Mouse (Mus musculus): Measurements from ENCODE around the gene Rps6ka4. TPM values are rescaled to one million over a fixed set of nuclear protein-coding genes. Genes with fewer than 3 reads are reported as not detected.

Gene Rps6ka4
- total RNA-seq (2017): 5.8 and 6.8 TPM in 2 replicates

DNA sequence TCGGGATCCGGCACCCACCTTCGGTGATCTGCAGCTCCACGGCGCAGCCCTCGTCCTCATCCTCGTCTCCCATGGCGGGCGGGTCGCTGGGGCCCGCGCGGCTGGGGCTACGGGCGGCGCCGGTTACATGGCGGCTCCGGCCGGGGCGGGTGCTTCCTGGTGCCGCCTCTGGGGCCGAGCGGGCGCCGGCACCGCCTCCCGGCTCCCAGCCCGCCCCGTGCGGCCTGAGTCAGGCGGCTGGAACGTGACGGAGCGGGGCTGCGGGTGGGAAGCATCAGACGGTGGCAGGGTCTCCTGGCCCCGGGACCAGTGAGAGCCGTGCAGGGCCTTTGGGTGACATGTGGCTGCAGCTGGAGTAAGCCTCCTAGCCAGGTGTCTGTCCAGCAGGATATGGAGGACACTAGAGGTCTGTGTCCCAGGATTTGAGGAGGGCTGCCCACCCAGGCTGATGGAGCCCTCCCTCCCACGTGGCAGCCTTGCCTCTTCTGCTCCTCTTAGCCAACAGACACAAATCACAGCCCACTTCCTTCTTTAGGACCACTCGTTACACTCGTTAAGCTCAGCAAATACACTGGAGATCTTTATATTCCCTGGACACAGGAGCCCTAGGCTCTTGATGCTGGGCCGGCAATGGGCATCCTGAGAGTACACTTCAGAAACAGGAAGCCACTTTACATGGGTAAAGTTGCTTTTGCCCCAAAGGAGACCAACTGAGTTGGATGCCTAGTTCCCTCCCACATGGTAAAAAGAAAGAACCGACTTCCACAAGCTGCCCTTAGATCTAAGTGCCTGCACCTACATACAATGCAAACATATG is at the start of gene Rps6ka4:
Rps6ka4 (minus strand) TSS at position 162 of the 817 bp plus-strand sequence.
- peak; percentile 67 for ATAC-seq (replicated peaks; ENCODE audit: low read depth, poor library complexity, severe bottlenecking)

DNA sequence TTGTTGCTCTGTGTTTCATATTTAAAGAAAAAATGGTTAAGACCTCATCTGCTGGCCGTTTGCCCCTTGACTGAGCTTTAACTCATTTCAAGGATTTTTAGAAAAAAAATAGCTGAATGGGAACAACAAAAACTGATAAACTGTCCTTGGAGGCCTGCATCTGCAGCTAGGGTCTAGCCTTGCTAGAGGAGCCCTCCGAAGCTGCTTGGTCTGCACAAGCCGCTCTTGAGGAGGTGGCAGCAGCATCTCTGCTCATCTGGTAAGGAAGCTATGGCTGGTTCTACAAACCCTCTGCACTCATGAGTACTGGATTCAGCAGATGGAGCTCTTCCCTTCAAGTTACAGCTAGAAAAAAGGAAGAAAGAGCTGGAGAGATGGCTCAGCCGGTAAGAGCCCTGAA is 37.5 kb upstream of the Rps6ka4 start:
- no peak for ATAC-seq (replicated peaks; ENCODE audit: low read depth, poor library complexity, severe bottlenecking)

DNA sequence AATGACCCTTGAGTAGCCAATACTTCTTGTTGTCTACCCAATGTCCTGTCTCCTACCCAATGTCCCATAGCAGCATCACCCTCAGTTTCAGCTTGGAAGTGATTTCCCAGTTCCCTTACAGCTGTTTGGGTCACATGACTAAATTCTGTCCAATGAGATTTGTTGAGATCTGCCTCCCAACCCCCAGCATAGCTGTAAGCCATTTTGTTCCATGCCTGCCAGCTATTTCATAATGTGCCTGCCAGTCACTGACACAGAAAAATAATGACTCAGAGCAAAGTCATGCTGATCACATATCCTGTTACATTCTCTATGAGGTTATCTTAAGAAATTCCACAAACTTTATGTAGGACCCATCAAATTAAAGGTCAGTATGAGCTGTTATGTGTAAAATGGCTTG is 36.4 kb upstream of the Rps6ka4 start:
- ATAC-seq (replicated peaks; ENCODE audit: low read depth, poor library complexity, severe bottlenecking): no peak

DNA sequence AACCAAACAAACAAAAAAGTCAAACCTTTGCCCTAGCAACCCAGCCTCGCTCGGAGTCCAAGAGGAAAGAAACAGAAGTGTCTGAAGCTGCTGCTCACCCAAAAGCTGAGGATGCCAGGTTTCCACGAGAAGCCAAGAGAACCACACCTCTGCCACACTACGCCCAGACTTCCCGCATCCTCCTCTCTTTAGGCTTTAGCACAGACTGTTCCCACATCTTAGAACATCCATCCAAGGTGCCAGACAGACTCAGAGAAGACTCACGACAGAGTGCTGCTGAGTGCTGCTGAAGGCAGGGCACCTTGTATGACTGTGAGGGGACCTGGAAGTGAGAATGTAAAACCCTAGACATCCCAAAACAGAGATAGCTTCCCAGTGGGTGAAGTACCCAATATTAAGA is 35.4 kb upstream of the Rps6ka4 start:
- ATAC-seq (replicated peaks; ENCODE audit: low read depth, poor library complexity, severe bottlenecking): no peak

DNA sequence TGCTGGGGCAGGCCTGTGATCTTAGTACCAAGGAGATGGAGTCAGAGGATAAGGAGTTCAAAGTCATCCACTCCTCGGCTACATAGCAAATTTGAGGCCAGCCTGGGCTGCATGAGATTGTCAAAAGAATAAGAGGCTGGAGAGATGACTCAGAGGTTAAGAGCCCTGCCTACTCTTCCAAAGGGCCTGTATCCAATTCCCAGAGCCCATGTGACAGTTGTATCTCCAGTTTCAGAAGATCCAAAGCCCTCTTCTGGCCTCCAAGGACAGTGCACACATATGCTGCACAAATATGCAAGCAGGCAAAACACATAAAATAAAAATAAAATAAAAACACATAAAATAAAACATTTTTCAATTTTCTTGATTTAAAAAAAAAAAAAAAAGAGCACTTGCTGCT is 33.8 kb upstream of the Rps6ka4 start:
- ATAC-seq (replicated peaks; ENCODE audit: low read depth, poor library complexity, severe bottlenecking): no peak

DNA sequence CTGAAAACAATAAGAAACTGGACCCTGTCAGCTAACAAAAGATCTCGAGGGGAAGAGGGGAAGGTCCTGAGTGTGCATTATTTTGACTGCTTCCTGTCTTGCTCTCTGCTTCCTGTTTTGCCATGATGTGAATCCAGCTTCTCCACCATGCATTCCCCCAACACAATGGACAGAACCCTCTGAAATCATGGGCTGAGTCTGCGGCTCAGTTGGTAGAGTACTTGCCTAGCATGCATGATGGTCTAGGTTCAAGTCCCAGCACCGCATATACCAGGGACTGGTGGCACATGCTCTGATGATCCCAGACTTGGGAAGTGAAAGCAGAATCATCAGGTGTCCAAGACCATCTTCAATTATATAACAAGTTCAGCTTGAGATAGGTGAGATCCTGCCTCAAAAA is 32.3 kb upstream of the Rps6ka4 start:
- ATAC-seq (replicated peaks; ENCODE audit: low read depth, poor library complexity, severe bottlenecking): no peak

DNA sequence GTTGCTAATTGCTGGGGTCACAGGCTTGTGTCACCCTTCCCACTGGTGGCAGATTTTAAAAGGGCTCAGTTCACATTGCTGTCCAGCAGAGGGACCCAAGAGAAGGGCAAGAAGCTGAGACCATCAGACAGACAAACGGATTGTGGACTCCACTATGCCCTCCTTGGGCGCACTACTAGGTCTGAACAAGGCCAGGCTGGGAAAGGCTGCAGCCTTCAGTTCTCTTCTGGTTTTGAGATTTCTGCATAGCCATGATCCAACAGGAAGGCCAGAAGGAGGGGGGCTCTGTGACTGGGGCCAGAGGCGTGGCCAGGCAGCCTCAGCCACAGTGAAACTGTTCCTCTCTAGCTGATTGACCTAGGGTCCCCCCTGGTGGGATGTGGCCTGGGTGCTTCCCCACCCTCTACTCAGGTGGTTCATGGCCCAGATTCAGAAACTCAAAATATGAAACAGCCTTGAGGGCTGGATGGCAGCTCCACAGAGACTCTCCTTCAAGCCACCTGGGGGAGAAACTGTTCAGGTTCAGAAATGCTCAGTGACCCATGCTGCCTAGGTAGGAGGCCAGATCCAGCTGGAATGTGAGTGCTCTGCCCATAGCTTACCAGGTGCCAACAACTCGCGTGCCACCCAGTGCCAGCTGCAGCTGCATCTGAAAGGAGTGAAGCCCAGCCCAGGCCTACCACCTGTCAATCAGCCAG is 31.3 kb upstream of the Rps6ka4 start:
- peak; percentile 79 for ATAC-seq (replicated peaks; ENCODE audit: low read depth, poor library complexity, severe bottlenecking)

DNA sequence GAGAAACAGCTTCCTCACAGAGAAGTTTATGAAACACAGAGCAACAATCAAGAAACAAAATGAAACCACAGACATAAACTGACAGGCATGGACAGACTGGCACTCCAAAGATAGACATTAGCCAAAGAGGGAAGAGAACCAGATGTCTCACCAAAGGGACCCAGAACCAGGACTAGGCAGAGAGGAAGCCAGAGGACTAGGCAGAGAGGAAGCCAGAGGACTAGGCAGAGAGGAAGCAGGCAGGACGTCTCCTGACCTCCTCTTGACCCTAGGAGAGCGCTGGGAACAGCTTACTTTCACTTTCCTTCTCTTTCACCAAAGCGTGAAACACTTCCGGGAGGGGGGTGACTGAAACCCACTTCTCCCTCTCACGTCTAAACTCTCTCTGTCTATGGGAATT is 28.9 kb upstream of the Rps6ka4 start:
- ATAC-seq (replicated peaks; ENCODE audit: low read depth, poor library complexity, severe bottlenecking): peak; percentile 90

DNA sequence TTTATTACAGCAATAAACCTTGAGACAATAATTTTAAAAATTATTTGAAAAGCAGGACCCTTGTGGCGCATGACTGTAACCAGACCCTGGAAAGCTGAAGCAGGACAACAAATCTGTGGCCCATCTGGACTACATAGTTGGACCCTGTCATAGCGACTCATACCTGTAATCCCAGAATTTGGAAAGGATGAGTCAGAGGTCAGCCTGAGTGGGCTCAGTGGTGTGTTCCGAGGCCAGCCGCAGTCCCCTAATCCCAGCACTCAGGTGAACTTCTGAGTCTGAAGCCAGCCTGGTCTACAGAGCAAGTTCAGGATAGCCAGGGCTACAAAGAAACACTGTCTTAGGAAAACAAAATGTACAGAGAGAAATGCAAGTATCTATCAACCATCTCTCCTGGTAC is 21.0 kb upstream of the Rps6ka4 start:
- no peak for ATAC-seq (replicated peaks; ENCODE audit: low read depth, poor library complexity, severe bottlenecking)

DNA sequence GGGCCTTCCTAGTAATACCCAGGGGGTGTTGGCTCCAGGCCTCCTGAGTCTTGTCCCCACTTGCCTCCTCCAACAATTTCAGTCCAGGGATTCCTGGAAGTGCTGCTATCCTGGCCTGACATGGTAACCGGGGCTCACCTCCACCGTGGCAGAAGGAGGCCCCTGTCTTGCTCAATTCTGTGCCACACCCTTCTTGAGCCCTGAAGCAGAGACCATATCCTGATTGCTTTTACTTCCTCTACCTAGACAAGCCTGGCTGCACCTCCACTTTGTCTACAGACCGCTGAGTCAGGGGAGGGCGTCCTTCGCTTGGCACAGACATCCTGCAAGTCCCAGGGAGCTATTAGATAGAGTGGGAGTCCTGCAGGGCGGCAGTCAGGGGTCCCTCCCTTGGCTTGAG is 20.3 kb upstream of the Rps6ka4 start:
- ATAC-seq (replicated peaks; ENCODE audit: low read depth, poor library complexity, severe bottlenecking): no peak

DNA sequence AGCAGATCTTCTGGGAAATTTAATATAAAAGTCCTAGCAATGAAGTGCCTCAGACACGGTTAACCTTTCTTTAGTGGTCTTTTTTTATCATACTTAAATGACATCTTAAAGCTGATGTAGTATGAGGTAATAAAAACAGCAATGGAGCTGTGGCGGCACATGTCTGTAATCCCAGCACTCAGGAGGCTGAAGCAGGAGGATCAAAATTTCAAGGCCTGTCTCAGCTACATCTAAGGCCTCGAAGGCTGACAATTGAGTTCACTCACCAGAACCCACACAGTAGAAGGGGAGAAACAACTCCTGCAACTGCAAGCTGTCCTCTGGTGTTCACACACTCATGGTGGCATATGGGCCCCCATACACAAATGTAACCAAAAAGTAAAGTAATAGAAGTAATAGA is 19.5 kb upstream of the Rps6ka4 start:
- ATAC-seq (replicated peaks; ENCODE audit: low read depth, poor library complexity, severe bottlenecking): no peak

DNA sequence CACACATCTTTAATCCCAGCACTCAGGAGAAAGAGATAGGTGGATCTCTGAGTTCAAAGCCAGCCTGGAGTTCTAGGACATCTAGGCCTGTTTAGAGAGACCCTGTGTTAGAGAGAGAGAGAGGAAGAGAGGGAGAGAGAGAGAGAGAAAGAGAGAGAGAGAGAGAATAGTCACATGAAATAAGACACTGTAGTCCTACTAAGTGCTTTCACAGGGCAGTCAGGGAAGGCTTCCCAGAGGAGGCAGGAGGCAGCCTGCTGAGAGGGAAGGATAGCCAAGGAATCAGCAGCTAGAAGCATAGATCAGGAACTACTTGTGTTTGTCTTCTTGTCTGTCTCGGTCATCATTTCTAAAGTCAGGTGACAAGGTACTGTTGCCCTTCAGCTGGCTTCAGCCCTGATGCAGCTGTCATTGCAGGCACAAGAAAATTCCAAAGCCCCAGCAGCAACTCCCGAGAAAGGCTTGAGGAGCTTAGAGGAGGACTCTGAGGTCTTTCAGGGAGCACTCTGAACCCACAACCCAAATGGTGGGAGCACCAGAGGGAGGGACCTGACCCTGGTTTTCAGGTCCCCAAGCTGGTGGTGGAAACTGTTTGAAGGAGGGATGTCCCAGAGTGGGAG is 18.7 kb upstream of the Rps6ka4 start:
- no peak for ATAC-seq (replicated peaks; ENCODE audit: low read depth, poor library complexity, severe bottlenecking)

DNA sequence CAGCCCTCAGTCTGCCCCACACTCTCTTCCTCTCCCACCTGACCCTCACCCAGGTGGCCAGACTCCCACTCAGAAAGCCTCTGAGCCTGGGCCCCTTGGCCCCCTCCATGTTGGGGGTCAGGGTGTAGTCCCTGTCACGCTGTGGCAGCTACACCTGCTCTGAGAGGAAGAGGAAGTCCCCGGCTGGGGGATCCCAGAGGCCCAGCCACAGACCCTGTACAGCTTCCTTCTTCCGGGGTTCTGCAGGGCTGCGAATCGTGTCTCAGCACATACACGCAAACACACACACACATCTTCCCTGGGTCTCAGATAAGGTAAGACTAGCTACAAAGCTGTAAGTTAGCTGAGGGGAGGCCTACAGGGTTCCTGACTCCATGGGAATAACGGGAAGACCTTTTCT is 17.6 kb upstream of the Rps6ka4 start, which contains the start of gene Ccdc88b:
Ccdc88b (minus strand) TSS at position 181 of the 400 bp plus-strand sequence.
- peak; percentile 81 for ATAC-seq (replicated peaks; ENCODE audit: low read depth, poor library complexity, severe bottlenecking)

DNA sequence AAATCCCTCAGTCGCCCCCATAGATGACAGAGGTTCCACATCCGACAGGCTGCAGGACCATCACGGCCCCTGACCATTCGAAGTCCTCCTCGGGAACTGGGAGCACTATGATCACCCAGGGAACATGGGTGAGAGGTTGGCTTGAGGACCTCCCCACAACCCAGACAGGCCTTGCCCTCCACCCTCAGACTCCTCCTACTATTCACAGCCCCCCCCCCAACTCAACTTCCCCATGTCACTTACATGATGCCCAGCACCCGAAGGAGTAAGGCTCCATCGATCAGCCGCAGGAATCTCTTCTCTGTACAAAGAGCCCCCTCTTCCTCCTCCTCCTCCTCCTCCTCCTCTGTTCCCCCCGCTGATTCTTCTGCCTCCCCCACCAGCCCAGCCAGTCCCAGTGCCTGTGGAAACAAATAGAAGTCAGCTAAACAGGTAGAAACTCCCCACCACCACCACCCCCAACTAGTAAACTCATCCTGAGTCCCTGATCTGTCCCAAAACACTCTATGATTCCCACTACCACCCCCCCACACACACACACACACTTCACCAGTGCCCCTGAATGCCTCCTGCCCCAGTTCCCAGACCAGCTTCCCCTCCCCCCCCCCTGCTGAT is 17.1 kb upstream of the Rps6ka4 start:
- ATAC-seq (replicated peaks; ENCODE audit: low read depth, poor library complexity, severe bottlenecking): peak; percentile 19; the same call in 1 of the 2 replicates

DNA sequence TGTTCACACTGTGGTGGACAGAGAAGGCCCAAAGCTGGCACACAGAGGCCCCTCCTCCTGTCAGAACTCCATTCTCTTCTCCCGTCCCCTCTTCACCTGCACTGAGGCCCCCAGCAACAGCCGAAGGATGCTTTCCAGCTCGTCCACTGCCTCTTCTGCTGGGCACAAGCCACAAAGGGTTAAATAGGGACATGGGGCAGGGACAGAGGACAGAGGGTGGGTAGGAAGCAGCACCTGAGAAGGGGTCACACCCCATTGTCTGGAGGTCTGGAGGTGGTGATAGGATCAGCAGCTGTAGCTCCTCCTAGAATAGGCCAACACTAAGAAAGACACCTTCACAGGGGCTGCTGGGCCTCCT is 16.5 kb upstream of the Rps6ka4 start:
- no peak for ATAC-seq (replicated peaks; ENCODE audit: low read depth, poor library complexity, severe bottlenecking)

DNA sequence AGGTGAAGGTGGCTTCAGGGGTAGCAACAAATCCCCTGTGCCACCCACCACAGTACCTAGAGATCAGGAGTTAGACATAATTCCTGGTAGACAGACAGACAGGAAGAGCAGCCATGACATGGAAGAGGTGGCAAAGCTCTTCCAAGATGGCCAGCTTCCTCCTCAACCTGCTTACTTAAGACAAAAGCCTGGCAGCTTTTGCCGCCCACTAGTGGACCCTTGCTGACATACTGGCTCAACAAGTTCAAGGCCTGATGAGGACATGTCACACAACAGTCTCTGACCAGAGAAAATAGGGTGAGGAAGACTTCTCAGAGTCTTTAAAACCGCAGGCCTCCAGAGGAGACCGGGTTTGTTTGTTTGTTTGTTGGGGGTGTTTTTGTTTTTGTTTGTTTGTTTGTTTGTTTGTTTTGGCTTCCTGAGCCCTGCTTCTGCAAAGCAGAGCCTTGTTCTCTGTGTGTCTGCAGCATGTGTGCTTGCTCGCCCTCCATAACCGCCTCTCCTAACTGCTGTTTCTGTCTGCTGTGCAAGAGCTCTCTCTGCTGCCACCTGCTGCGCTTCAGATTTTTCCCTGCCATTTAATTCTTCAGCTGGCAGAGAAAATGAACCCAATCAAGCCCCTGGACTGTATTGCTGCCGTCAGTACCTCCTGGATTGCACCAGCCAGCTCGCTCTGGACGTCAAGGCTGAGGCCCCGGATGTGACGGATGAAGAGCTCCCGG is 16.0 kb upstream of the Rps6ka4 start:
- peak; percentile 33; the same call in 1 of the 2 replicates for ATAC-seq (replicated peaks; ENCODE audit: low read depth, poor library complexity, severe bottlenecking)

DNA sequence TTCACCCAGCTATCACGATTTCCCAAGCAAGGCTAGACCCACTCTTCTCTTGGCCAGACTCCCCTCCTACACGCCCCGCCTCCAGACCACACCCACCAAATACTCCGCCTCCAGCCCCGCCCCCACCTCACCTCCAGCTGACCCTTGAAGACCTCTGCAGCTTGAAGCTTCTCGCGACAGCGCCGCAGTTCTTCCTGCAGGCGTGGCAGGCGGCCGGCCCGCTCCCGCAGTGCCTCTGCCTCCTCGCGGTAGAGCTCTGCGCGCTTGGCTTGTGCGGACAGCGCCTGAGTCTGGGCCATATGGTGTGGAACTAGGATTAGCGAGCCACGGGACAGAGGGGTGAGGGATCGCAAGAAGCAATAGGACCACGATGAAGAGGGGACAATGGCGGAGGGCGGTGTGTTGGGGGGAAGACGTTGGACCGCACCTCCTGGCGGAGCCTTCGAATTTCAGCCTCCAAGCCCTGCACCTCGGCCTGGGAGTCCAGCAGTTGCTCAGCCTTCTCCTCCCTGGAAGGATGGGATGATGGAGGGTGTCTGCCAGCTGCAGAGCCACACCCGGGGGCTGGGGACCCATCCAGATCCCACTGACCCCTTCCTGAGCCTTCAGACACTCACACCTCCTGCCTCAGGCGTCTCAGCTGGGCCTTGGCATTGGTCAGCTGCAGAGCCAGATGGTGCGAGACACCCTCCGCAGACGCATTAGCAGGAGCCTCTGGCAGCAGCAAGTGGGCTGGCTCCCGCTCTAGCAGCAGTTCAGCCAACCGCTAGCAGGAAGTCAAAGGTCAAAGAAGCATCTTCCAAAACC is 15.0 kb upstream of the Rps6ka4 start:
- no peak for ATAC-seq (replicated peaks; ENCODE audit: low read depth, poor library complexity, severe bottlenecking)

DNA sequence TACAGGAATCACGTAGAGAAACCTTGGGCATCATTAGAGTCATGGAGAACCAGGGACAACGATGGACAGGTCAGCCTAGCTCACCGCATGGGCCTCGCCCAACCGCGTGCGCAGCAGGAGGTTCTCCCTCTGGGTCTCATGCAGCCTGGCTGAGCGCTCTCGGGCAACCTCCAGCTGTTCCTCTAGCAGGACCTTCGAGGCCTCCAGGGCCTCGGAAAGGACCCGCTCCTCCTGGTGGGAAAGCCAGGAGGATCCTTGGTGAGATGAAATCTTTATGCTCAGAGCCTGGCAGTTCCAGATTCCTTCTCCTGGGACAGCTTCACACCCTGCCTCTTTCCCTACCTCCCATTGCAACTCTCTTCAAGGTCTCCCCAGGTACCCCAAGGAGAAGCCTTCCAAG is 14.2 kb upstream of the Rps6ka4 start:
- ATAC-seq (replicated peaks; ENCODE audit: low read depth, poor library complexity, severe bottlenecking): no peak

DNA sequence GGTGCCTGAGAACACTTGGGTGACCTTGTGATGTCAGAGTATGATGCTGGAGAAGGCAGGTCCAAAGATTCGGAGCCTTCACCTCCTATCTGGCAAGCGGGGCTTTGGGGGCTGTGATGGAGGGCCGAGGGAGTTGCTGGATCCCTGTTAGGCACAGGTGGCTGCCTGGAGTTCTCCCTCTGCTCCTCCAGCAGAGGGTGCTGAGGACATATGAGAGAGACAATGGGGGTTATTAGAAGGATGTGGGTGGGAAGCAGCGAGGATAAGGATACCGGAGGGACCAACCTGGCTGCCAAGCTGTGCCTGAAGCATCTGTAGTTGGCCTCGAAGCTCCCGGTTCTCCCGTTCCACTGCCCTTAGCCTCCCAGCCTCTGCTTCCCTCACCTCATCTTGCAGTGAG is 13.5 kb upstream of the Rps6ka4 start:
- no peak for ATAC-seq (replicated peaks; ENCODE audit: low read depth, poor library complexity, severe bottlenecking)

Measured in common myeloid progenitor, adult 5-6 weeks (primary cell).